In the genomic region with DNA sequence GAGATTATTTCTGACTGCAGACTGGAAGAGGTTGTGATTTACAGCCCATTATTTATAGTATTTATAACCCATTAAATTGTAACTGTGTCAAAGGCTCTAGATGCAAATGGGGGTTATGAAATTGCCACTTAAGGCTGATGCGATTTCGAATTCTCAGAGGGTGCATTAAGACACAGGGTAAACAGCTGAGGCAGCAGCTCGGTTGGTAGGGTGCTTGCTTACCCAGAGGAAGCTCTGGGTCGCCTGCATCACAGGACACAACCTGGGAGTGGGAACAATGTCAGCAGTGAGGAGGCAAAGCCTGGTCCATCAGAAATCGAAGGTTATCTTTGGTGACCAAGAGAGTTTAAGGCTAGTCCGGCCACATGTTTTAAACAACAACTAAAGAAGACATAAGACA, we compare ENCODE assay signal across 27 mouse cellular contexts.
DNase-seq lines count a peak whose midpoint lies in the region; ATAC-seq and TF ChIP-seq lines count a peak whose summit lies in the region.
"Had no signal": no experiment of that assay in that cellular context is flagged by ENCODE, and none has a peak within 500 bp of the region (broad histone marks: within the 10 kb centered on the region; RNA-seq: fewer than 3 reads in every experiment).

No protein-coding gene starts in this region.

- DNase-seq in hindbrain, embryonic 11.5 days (ENCODE audit: low spot score) = no peak
- no peak for DNase-seq in hindbrain, embryonic 10.5 days (ENCODE audit: low spot score)
- DNase-seq in layer of hippocampus, adult 2 months (ENCODE audit: low spot score in 2 of 2) = no peak
- DNase-seq in layer of hippocampus, adult 8-10 months (ENCODE audit: low spot score in 2 of 2) = no peak
- DNase-seq in neural tube, embryonic 10.5 days (ENCODE audit: extremely low spot score, low spot score) = no peak
- no peak for DNase-seq in stomach, postnatal 0 days (ENCODE audit: low spot score)
- DNase-seq: adrenal gland, adult 2 months; adrenal gland, postnatal 14 days; B cell, adult 2 months; cerebellum, adult 11-12 months; cerebellum, adult 8-10 months; cerebellum, postnatal 10 days; cerebellum, postnatal 36 days; embryo, embryonic 11 days; forebrain, postnatal 0 days; gastrocnemius, adult 2 months; gastrocnemius, postnatal 14 days had no signal

- no peak for TF ChIP-seq EP300 in stomach, postnatal 0 days (optimal IDR thresholded peaks at IDR 0.05)

- 76% methylated on average over 6 of the region's 6 CpGs for WGBS in hindbrain, embryonic 11.5 days
- 83% methylated on average over 6 of the region's 6 CpGs for WGBS in hindbrain, embryonic 10.5 days
- 53% methylated on average over 6 of the region's 6 CpGs for WGBS in neural tube, embryonic 12.5 days
- 57% methylated on average over 6 of the region's 6 CpGs for WGBS in olfactory bulb, adult 2 months
- 77% methylated on average over 6 of the region's 6 CpGs for WGBS in stomach, postnatal 0 days

- no peaks in the 10 kb centered on the region for H3K27me3 ChIP-seq in hindbrain, embryonic 11.5 days (ENCODE audit: control insufficient read depth, insufficient read depth, low read length)
- H3K27me3 ChIP-seq in hindbrain, embryonic 10.5 days (ENCODE audit: insufficient read depth, poor library complexity, severe bottlenecking) = no peaks in the 10 kb centered on the region
- H3K27me3 ChIP-seq in neural tube, embryonic 12.5 days (replicated peaks) = no peaks in the 10 kb centered on the region
- no peaks in the 10 kb centered on the region for H3K27me3 ChIP-seq in stomach, postnatal 0 days (ENCODE audit: control insufficient read depth, insufficient read depth, low read length)
- H3K27me3 ChIP-seq: CH12.LX; embryonic facial prominence, embryonic 13.5 days; Patski had no signal

- 0 out of 2 replicates have a peak overlapping the region, but pooled peaks have one; percentile 17 for H3K27ac ChIP-seq in hindbrain, embryonic 11.5 days (ENCODE audit: low read depth, low read length)
- H3K27ac ChIP-seq in hindbrain, embryonic 10.5 days = no peak overlapping the region
- H3K27ac ChIP-seq in layer of hippocampus, adult 2 months = peak overlapping the region; percentile 77
- no peak overlapping the region for H3K27ac ChIP-seq in neural tube, embryonic 12.5 days
- H3K27ac ChIP-seq in olfactory bulb, adult 2 months (ENCODE audit: insufficient read depth, low read depth, low read length) = peak overlapping the region; percentile 32; the same call in 1 of the 2 replicates
- no peak overlapping the region for H3K27ac ChIP-seq in stomach, postnatal 0 days (replicated peaks)
- H3K27ac ChIP-seq: embryonic facial prominence, embryonic 10.5 days; embryonic facial prominence, embryonic 13.5 days had no signal

- ATAC-seq in hindbrain, embryonic 11.5 days (ENCODE audit: low FRiP score) = peak; percentile 72
- ATAC-seq in neural tube, embryonic 12.5 days (ENCODE audit: low FRiP score, low read depth) = peak; percentile 77
- no peak for ATAC-seq in stomach, postnatal 0 days (ENCODE audit: low FRiP score, low TSS enrichment)
- ATAC-seq: forebrain, embryonic 14.5 days; Patski had no signal

- 0 out of 2 replicates have a peak, but pooled peaks cover 4% of the 10 kb centered on the region for H3K4me1 ChIP-seq in hindbrain, embryonic 11.5 days (replicated peaks; ENCODE audit: control insufficient read depth, insufficient read depth, low read length)
- peaks cover 36% of the 10 kb centered on the region for H3K4me1 ChIP-seq in hindbrain, embryonic 10.5 days (replicated peaks)
- peaks cover 17% of the 10 kb centered on the region; the same call in 1 of the 2 replicates for H3K4me1 ChIP-seq in neural tube, embryonic 12.5 days
- H3K4me1 ChIP-seq in olfactory bulb, adult 2 months (ENCODE audit: control insufficient read depth, insufficient read depth, low read length) = peaks cover 6% of the 10 kb centered on the region
- H3K4me1 ChIP-seq in stomach, postnatal 0 days (replicated peaks; ENCODE audit: control insufficient read depth, insufficient read depth) = no peaks in the 10 kb centered on the region
- H3K4me1 ChIP-seq: embryonic facial prominence, embryonic 13.5 days had no signal

- no peak overlapping the region for H3K4me2 ChIP-seq in hindbrain, embryonic 11.5 days (replicated peaks; ENCODE audit: low read depth, low read length)
- H3K4me2 ChIP-seq in neural tube, embryonic 12.5 days (replicated peaks) = no peak overlapping the region
- no peak overlapping the region for H3K4me2 ChIP-seq in stomach, postnatal 0 days (replicated peaks; ENCODE audit: low read depth)
- H3K4me2 ChIP-seq: embryonic facial prominence, embryonic 13.5 days; heart, embryonic 11.5 days had no signal

- no peak overlapping the region for H3K9ac ChIP-seq in hindbrain, embryonic 11.5 days (ENCODE audit: low read depth, low read length)
- H3K9ac ChIP-seq in neural tube, embryonic 12.5 days = no peak overlapping the region
- H3K9ac ChIP-seq in stomach, postnatal 0 days (ENCODE audit: low read length) = no peak overlapping the region
- H3K9ac ChIP-seq: embryonic facial prominence, embryonic 13.5 days; forebrain, postnatal 0 days had no signal

- no peak overlapping the region for H3K4me3 ChIP-seq in hindbrain, embryonic 11.5 days (ENCODE audit: low read depth, low read length)
- no peak overlapping the region for H3K4me3 ChIP-seq in hindbrain, embryonic 10.5 days
- no peak overlapping the region for H3K4me3 ChIP-seq in layer of hippocampus, adult 2 months
- H3K4me3 ChIP-seq in neural tube, embryonic 12.5 days = no peak overlapping the region
- no peak overlapping the region for H3K4me3 ChIP-seq in olfactory bulb, adult 2 months (ENCODE audit: insufficient read depth, low read depth, low read length)
- no peak overlapping the region for H3K4me3 ChIP-seq in stomach, postnatal 0 days (ENCODE audit: low read depth, low read length)
- H3K4me3 ChIP-seq: embryonic facial prominence, embryonic 10.5 days; embryonic facial prominence, embryonic 13.5 days; erythroblast, embryonic 14.5 days; gastrocnemius, adult 2 months had no signal

- H3K36me3 ChIP-seq in hindbrain, embryonic 11.5 days (ENCODE audit: control insufficient read depth, insufficient read depth, low read length) = no peaks in the 10 kb centered on the region
- H3K36me3 ChIP-seq in hindbrain, embryonic 10.5 days = no peaks in the 10 kb centered on the region
- no peaks in the 10 kb centered on the region for H3K36me3 ChIP-seq in neural tube, embryonic 12.5 days
- H3K36me3 ChIP-seq in stomach, postnatal 0 days (ENCODE audit: control insufficient read depth, insufficient read depth, low read length) = no peaks in the 10 kb centered on the region
- H3K36me3 ChIP-seq: embryonic facial prominence, embryonic 10.5 days; embryonic facial prominence, embryonic 13.5 days; G1E had no signal

- no peak for TF ChIP-seq POLR2A in olfactory bulb, adult 2 months (IDR thresholded peaks at IDR 0.05; ENCODE audit: insufficient read depth, low read depth, low read length)

- TF ChIP-seq CTCF in layer of hippocampus, adult 2 months (conservative IDR thresholded peaks at IDR 0.05) = no peak
- no peak for TF ChIP-seq CTCF in olfactory bulb, adult 2 months (IDR thresholded peaks at IDR 0.05; ENCODE audit: insufficient read depth, low read depth, low read length)
- TF ChIP-seq CTCF in stomach, postnatal 0 days (IDR thresholded peaks at IDR 0.05; ENCODE audit: low read depth) = no peak

- no peaks in the 10 kb centered on the region for H3K9me3 ChIP-seq in hindbrain, embryonic 11.5 days (ENCODE audit: control insufficient read depth, low read length)
- H3K9me3 ChIP-seq in hindbrain, embryonic 10.5 days = no peaks in the 10 kb centered on the region
- H3K9me3 ChIP-seq in neural tube, embryonic 12.5 days = no peaks in the 10 kb centered on the region
- no peaks in the 10 kb centered on the region for H3K9me3 ChIP-seq in stomach, postnatal 0 days (ENCODE audit: control insufficient read depth, low read length)
- H3K9me3 ChIP-seq: embryonic facial prominence, embryonic 10.5 days; embryonic facial prominence, embryonic 13.5 days; G1E had no signal

Comparison
In these comparisons a context has a peak if more than half of its experiments do, and no peak if none do; other contexts are left out.
1. H3K27ac ChIP-seq: peak in hindbrain, embryonic 11.5 days (single experiment), layer of hippocampus, adult 2 months (single experiment) and olfactory bulb, adult 2 months (single experiment); none in hindbrain, embryonic 10.5 days (single experiment), neural tube, embryonic 12.5 days (single experiment) and stomach, postnatal 0 days (single experiment).